Mouse (Mus musculus) embryonic facial prominence, embryonic 12.5 days (tissue): ENCODE measurements around the gene Wnt2b. TPM values are rescaled to one million over a fixed set of nuclear protein-coding genes. Genes with fewer than 3 reads are reported as not detected.

ENCODE experiments used
- ATAC-seq: fragments of 200-750 bp; cut with Nextera tagmentation; 2 replicates; pipeline ENCODE4 v1.8.0; 2017; ENCODE audit not compliant: insufficient number of reproducible peaks, insufficient read depth, low FRiP score, low TSS enrichment
- H3K27ac ChIP-seq: fragments of 300-500 bp; sonication (generic); 2 replicates; pipeline ENCODE4 v1.5.1; 2016; ENCODE audit warnings: mild to moderate bottlenecking
- H3K27me3 ChIP-seq: fragments of 300-500 bp; sonication (generic); 2 replicates; pipeline ENCODE4 v1.6.1; 2016; ENCODE audit warnings: mild to moderate bottlenecking, moderate library complexity
- H3K36me3 ChIP-seq: fragments of 300-500 bp; sonication (generic); 2 replicates; pipeline ENCODE4 v1.6.1; 2016; ENCODE audit warnings: mild to moderate bottlenecking
- H3K4me1 ChIP-seq: fragments of 300-500 bp; sonication (generic); 2 replicates; pipeline ENCODE4 v1.6.1; 2016
- H3K4me2 ChIP-seq: fragments of 300-500 bp; sonication (generic); replicated peaks from 2 replicates; pipeline ENCODE4 v1.6.1; 2016; ENCODE audit warnings: mild to moderate bottlenecking, moderate library complexity
- H3K4me3 ChIP-seq: fragments of 300-500 bp; sonication (generic); 2 replicates; pipeline ENCODE4 v1.5.1; 2016; ENCODE audit warnings: mild to moderate bottlenecking
- H3K9ac ChIP-seq: fragments of 300-500 bp; sonication (generic); 2 replicates; pipeline ENCODE4 v1.6.1; 2016; ENCODE audit warnings: mild to moderate bottlenecking, moderate library complexity
- H3K9me3 ChIP-seq: fragments of 300-500 bp; sonication (generic); 2 replicates; pipeline ENCODE4 v1.6.1; 2016; ENCODE audit warnings: mild to moderate bottlenecking, moderate library complexity
- WGBS: fragments of 180-500 bp; shearing (Covaris S2); methylation state at CpG from one replicate; pipeline ENCODE4 v1.1.7; 2016; 5-methylcytosine and 5-hydroxymethylcytosine counted together
- polyA plus RNA-seq: library from polyadenylated mRNA; unstranded; fragments of >200 nt; fragmentation: Nextera tagmentation; extraction: Ambion mirVana; gene quantifications from 2 replicates; pipeline ENCODE4 v1.2.1, GENCODE M21; 2016

Gene Wnt2b
- polyA plus RNA-seq, 1 experiment from 2014 or later: 1.3 TPM

DNA sequence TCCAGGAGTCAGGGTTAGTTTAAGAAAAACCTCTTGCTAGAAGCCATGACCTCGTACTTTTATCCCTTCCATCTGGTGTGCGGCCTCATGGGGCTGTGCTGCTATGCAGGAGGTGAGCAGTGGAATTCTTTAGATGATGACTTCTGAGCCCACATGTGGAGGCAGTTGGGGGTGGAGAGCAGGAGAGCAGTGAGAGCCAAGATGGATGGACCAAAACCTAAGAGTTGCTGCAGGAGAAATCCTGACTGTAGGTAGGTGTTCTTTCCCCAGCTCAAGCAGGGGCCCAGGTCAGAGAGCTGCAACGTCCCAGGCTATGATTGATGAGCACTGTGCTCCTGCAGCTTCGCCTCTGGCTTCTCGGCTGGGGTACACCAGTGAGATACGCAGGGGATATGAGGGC, 21.0 kb downstream of the Wnt2b start:
- no peak for ATAC-seq
- Histone ChIP-seq H3K9ac (no peak overlapping the region), H3K27me3 (no peaks in the 10 kb centered on the region), H3K27ac (no peak overlapping the region), H3K4me1 (peaks cover 42% of the 10 kb centered on the region), H3K36me3 (peaks cover 4% of the 10 kb centered on the region; the same call in 1 of the 2 replicates), H3K4me2 (no peak overlapping the region), H3K9me3 (no peaks in the 10 kb centered on the region), H3K4me3 (no peak overlapping the region)
- WGBS: 55% methylated on average over 6 of the region's 6 CpGs

DNA sequence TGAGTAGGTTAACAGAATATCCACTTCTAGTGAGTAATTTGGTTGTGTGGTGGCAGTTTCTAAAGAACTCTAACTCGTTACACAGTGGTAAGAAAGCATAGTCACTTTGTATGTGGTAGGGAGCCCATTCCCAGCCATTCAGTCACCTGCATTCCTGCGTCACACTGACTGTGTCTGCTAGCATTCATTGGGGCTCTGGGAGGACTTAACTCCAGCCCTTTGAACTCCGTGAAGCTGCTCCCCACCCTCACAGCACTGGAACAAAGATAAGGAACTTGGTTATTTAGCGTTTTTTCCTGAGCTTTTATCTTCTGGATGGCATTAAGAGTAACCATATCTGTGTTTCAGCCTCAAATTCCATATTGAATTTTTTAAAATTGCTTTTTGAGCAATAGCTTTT, 23.4 kb downstream of the Wnt2b start:
- Histone ChIP-seq H3K27ac (peak overlapping the region; percentile 70; the same call in 1 of the 2 replicates), H3K4me2 (no peak overlapping the region), H3K4me3 (no peak overlapping the region), H3K36me3 (peaks cover 8% of the 10 kb centered on the region; the same call in 1 of the 2 replicates), H3K9ac (no peak overlapping the region), H3K27me3 (no peaks in the 10 kb centered on the region), H3K4me1 (peaks cover 31% of the 10 kb centered on the region), H3K9me3 (no peaks in the 10 kb centered on the region)
- no peak for ATAC-seq
- 42% methylated on average over 4 of the region's 4 CpGs for WGBS

GRCm38 (mm10) chr3:104937728-104938305, 23.9 kb downstream of the Wnt2b start:
- Histone ChIP-seq H3K9ac (no peak overlapping the region), H3K9me3 (no peaks in the 10 kb centered on the region), H3K27ac (peak overlapping the region; percentile 70; the same call in 1 of the 2 replicates), H3K4me3 (no peak overlapping the region), H3K36me3 (peaks cover 8% of the 10 kb centered on the region; the same call in 1 of the 2 replicates), H3K27me3 (no peaks in the 10 kb centered on the region), H3K4me2 (no peak overlapping the region), H3K4me1 (peaks cover 26% of the 10 kb centered on the region)
- WGBS: 88% methylated on average over 2 of the region's 2 CpGs
- ATAC-seq: no peak

DNA sequence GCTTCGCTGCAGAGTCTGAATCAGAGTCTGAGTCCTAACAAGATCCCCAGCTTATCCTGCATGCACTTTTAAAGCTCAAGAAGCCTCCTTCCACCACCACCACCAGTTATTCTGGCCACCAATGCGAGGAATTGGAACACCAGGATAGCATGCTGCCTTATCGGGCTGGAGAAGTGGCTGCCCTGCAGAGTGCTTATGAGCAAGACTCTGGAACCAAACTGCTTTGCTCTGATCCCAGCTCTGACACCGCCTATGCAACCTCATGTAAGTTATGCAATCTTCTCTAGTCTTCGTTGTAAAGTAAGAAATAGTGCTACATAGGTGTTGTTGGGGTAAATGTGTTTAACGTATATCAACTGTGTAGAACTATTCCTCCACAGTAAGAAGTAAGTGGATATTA, 32.3 kb downstream of the Wnt2b start:
- no peak for ATAC-seq
- Histone ChIP-seq H3K9me3 (no peaks in the 10 kb centered on the region), H3K36me3 (peaks cover 24% of the 10 kb centered on the region), H3K27me3 (no peaks in the 10 kb centered on the region), H3K9ac (no peak overlapping the region), H3K27ac (no peak overlapping the region), H3K4me1 (no peaks in the 10 kb centered on the region), H3K4me3 (no peak overlapping the region), H3K4me2 (no peak overlapping the region)
- WGBS: 91% methylated on average over 6 of the region's 6 CpGs

DNA sequence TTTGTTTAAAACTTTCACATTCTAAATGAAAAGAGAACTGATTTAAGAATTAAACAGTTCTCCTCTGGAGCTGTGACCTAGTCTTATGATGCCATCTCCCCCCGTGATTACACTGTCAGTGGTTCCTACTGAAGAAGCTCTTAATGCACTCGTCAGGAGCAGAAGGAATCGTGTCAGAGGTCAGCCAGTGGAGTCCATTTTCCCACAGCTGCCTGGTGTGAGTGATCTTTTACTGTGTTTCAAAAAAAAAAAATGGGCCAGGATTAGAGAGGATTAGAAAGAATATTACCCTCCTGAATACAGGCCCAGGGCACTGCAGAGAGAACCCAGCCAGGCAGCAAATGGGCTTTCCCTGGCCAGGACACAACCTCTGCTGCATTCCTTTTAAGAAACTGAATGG, 46.7 kb downstream of the Wnt2b start:
- Histone ChIP-seq H3K27ac (no peak overlapping the region), H3K4me3 (no peak overlapping the region), H3K9ac (no peak overlapping the region), H3K4me1 (no peaks in the 10 kb centered on the region), H3K36me3 (peaks cover 11% of the 10 kb centered on the region), H3K9me3 (no peaks in the 10 kb centered on the region), H3K27me3 (no peaks in the 10 kb centered on the region), H3K4me2 (no peak overlapping the region)
- WGBS: 50% methylated on average over 3 of the region's 3 CpGs
- no peak for ATAC-seq

GRCm38 (mm10) chr3:104909195-104909594, 52.5 kb downstream of the Wnt2b start:
- Histone ChIP-seq H3K9ac (no peak overlapping the region), H3K4me2 (no peak overlapping the region), H3K27ac (no peak overlapping the region), H3K4me1 (no peaks in the 10 kb centered on the region), H3K4me3 (no peak overlapping the region), H3K27me3 (no peaks in the 10 kb centered on the region), H3K36me3 (peaks cover 28% of the 10 kb centered on the region), H3K9me3 (no peaks in the 10 kb centered on the region)
- WGBS: 92% methylated on average over 6 of the region's 6 CpGs
- no peak for ATAC-seq

- Histone ChIP-seq H3K27me3 (no peaks in the 10 kb centered on the region), H3K36me3 (peaks cover 28% of the 10 kb centered on the region), H3K4me2 (no peak overlapping the region), H3K27ac (no peak overlapping the region), H3K4me3 (no peak overlapping the region), H3K4me1 (no peaks in the 10 kb centered on the region), H3K9me3 (no peaks in the 10 kb centered on the region), H3K9ac (no peak overlapping the region)
- no peak for ATAC-seq
- WGBS: 77% methylated on average over 3 of the region's 3 CpGs
Measured at GRCm38 (mm10) chr3:104906007-104906406, 55.7 kb downstream of the Wnt2b start.

DNA sequence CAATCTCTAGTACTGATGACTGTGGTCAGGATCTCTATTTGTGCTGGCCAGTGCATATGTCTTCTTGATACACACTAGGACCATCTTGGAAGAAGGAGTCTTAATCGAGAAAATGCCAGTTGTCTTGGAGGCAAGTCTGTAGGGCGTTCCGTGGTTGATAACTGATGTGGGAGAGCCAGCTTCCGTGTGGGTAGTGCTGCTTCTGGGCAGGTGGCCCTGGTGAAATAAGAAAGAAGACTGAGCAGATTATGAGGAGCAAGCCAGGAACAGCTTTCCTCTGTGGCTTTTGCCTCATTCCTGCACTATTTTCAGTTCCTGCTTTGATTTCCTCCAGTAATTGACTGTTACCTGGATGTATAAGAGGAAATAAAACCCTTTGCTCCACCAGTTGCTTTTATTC, 56.3 kb downstream of the Wnt2b start:
- Histone ChIP-seq H3K27me3 (no peaks in the 10 kb centered on the region), H3K36me3 (peaks cover 25% of the 10 kb centered on the region), H3K4me1 (no peaks in the 10 kb centered on the region), H3K9me3 (no peaks in the 10 kb centered on the region), H3K4me2 (no peak overlapping the region), H3K4me3 (no peak overlapping the region), H3K27ac (no peak overlapping the region), H3K9ac (no peak overlapping the region)
- WGBS: 92% methylated on average over 4 of the region's 4 CpGs
- no peak for ATAC-seq

DNA sequence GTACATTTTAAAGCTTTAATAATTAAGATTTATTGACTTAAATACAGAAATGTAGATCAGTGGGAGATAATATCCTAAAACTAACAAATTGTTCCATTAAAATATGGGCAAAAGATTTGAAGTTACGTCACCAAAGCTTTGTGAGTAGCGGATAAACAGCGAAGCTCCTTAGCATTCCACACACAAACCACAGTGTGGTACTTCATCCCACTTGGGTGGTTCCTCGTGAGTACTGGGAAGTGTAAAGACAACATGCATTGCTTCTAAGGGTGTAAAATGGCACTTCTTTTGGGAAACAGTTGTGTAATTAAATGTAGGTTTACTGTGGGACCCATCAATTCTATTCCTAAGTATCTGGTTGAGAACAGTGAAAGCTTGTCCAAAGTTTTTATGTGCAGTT, 60.6 kb downstream of the Wnt2b start:
- H3K4me2 ChIP-seq: no peak overlapping the region
- no peaks in the 10 kb centered on the region for H3K4me1 ChIP-seq
- H3K36me3 ChIP-seq: peaks cover 30% of the 10 kb centered on the region
- H3K9me3 ChIP-seq: no peaks in the 10 kb centered on the region
- H3K27me3 ChIP-seq: no peaks in the 10 kb centered on the region
- H3K4me3 ChIP-seq: no peak overlapping the region
- 89% methylated on average over 4 of the region's 4 CpGs for WGBS
- no peak overlapping the region for H3K27ac ChIP-seq
- H3K9ac ChIP-seq: no peak overlapping the region
- ATAC-seq: no peak

GRCm38 (mm10) chr3:104896141-104896540, 65.6 kb downstream of the Wnt2b start:
- ATAC-seq: no peak
- Histone ChIP-seq H3K9me3 (no peaks in the 10 kb centered on the region), H3K4me2 (no peak overlapping the region), H3K36me3 (peaks cover 33% of the 10 kb centered on the region), H3K4me1 (no peaks in the 10 kb centered on the region), H3K27me3 (no peaks in the 10 kb centered on the region), H3K27ac (no peak overlapping the region), H3K9ac (no peak overlapping the region), H3K4me3 (no peak overlapping the region)
- WGBS: 80% methylated on average over 3 of the region's 3 CpGs
